9 mouse cellular contexts compared by ENCODE assay signal in genomic region chr9:99868606-99869005, GRCm38 (mm10). TPM values are rescaled to one million over a fixed set of nuclear protein-coding genes. Genes with fewer than 3 reads are reported as not detected.
A peak's percentile ranks its signal among the peaks of the same experiment; 100 is the strongest.
DNase-seq lines count a peak whose midpoint lies in the region; ATAC-seq lines count a peak whose summit lies in the region.
"Had no signal": no experiment of that assay in that cellular context is flagged by ENCODE, and none has a peak within 500 bp of the region (broad histone marks: within the 10 kb centered on the region; RNA-seq: fewer than 3 reads in every experiment).

No protein-coding gene starts in this region.

- H3K9me3 ChIP-seq in kidney, embryonic 14.5 days (ENCODE audit: control insufficient read depth, low read length): no peaks in the 10 kb centered on the region
- no peaks in the 10 kb centered on the region for H3K9me3 ChIP-seq in hindbrain, embryonic 12.5 days (replicated peaks)
- no peaks in the 10 kb centered on the region for H3K9me3 ChIP-seq in midbrain, embryonic 15.5 days

- H3K27me3 ChIP-seq in kidney, embryonic 14.5 days (ENCODE audit: control insufficient read depth, insufficient read depth, low read length): peaks cover 94% of the 10 kb centered on the region
- peaks cover 94% of the 10 kb centered on the region for H3K27me3 ChIP-seq in hindbrain, embryonic 12.5 days
- H3K27me3 ChIP-seq in midbrain, embryonic 15.5 days (replicated peaks): peaks cover 59% of the 10 kb centered on the region

- no peak for DNase-seq in kidney, adult 9 months
- peak; percentile 80 for DNase-seq in embryo, embryonic 10.5 days (ENCODE audit: low spot score)
- DNase-seq in spleen, postnatal 36 days (ENCODE audit: low spot score in 2 of 2): no peak
- DNase-seq in cerebellum, adult 11-12 months: no peak

- under 1% methylated on average over 26 of the region's 26 CpGs for WGBS in kidney, embryonic 14.5 days
- WGBS in hindbrain, embryonic 12.5 days: under 1% methylated on average over 26 of the region's 26 CpGs
- WGBS in midbrain, embryonic 15.5 days: under 1% methylated on average over 26 of the region's 26 CpGs

- no peak; the same call in 1 of the 2 replicates for ATAC-seq in kidney, embryonic 14.5 days (ENCODE audit: low FRiP score, low TSS enrichment)
- peak; percentile 38; the same call in 1 of the 2 replicates for ATAC-seq in hindbrain, embryonic 12.5 days (ENCODE audit: low FRiP score)
- ATAC-seq in midbrain, embryonic 15.5 days (replicated peaks): no peak
- ATAC-seq in erythroblast, adult 5-6 weeks (replicated peaks; ENCODE audit: low FRiP score, poor library complexity, severe bottlenecking): no peak

- H3K4me1 ChIP-seq in kidney, embryonic 14.5 days (ENCODE audit: control insufficient read depth, insufficient read depth, low read length): peaks cover 3% of the 10 kb centered on the region; the same call in 1 of the 2 replicates
- H3K4me1 ChIP-seq in hindbrain, embryonic 12.5 days: peaks cover 28% of the 10 kb centered on the region
- H3K4me1 ChIP-seq in midbrain, embryonic 15.5 days: peaks cover 28% of the 10 kb centered on the region

- H3K4me3 ChIP-seq in kidney, embryonic 14.5 days (ENCODE audit: low read length): peak overlapping the region; percentile 18
- peak overlapping the region; percentile 22 for H3K4me3 ChIP-seq in hindbrain, embryonic 12.5 days
- H3K4me3 ChIP-seq in midbrain, embryonic 15.5 days: peak overlapping the region; percentile 38

- no peak overlapping the region for H3K27ac ChIP-seq in kidney, embryonic 14.5 days (ENCODE audit: low read depth, low read length)
- H3K27ac ChIP-seq in hindbrain, embryonic 12.5 days: peak overlapping the region; percentile 55; the same call in 1 of the 2 replicates
- H3K27ac ChIP-seq in midbrain, embryonic 15.5 days: peak overlapping the region; percentile 80

- no peak overlapping the region for H3K9ac ChIP-seq in kidney, embryonic 14.5 days (ENCODE audit: low read depth, low read length)
- 0 out of 2 replicates have a peak overlapping the region, but pooled peaks have one; percentile 35 for H3K9ac ChIP-seq in hindbrain, embryonic 12.5 days
- H3K9ac ChIP-seq in midbrain, embryonic 15.5 days: no peak overlapping the region

- H3K36me3 ChIP-seq in kidney, embryonic 14.5 days (ENCODE audit: control insufficient read depth, insufficient read depth, low read length): no peaks in the 10 kb centered on the region
- no peaks in the 10 kb centered on the region for H3K36me3 ChIP-seq in hindbrain, embryonic 12.5 days
- H3K36me3 ChIP-seq in midbrain, embryonic 15.5 days (replicated peaks): no peaks in the 10 kb centered on the region

- no peak overlapping the region; the same call in 1 of the 2 replicates for H3K4me2 ChIP-seq in kidney, embryonic 14.5 days (replicated peaks; ENCODE audit: low read depth, low read length)
- peak overlapping the region; percentile 45 for H3K4me2 ChIP-seq in hindbrain, embryonic 12.5 days (replicated peaks)
- peak overlapping the region; percentile 42 for H3K4me2 ChIP-seq in midbrain, embryonic 15.5 days

RNA-seq across cellular contexts. Expression of gene Sox14, which starts 7.4 kb away (rescaled TPM):
- not detected in 2 replicates for polyA plus RNA-seq in kidney, embryonic 14.5 days (2014; fragmentation: Nextera tagmentation; extraction: Ambion mirVana)
- polyA plus RNA-seq in hindbrain, embryonic 12.5 days (2016; fragmentation: Nextera tagmentation; extraction: Ambion mirVana): 15.4 and 18.3 TPM in 2 replicates
- 74.3 and 90.2 TPM in 2 replicates for polyA plus RNA-seq in midbrain, embryonic 15.5 days (2015; fragmentation: Nextera tagmentation; extraction: Ambion mirVana)
- total RNA-seq in erythroblast, adult 5-6 weeks (2015; ENCODE audit: low replicate concordance): not detected in 2 replicates
- total RNA-seq in erythroblast, adult 5-6 weeks (2017; ENCODE audit: low replicate concordance): not detected in 2 replicates
- polyA plus RNA-seq: gonadal fat pad, adult 2 months had no signal

Comparison
In these comparisons a context has a peak if more than half of its experiments do, and no peak if none do; other contexts are left out.
1. RNA of gene Sox14, which starts 7.4 kb away (polyA plus RNA-seq): 74.3 to 90.2 TPM in midbrain, embryonic 15.5 days and 15.4 to 18.3 TPM in hindbrain, embryonic 12.5 days; not detected in kidney, embryonic 14.5 days; every median in the first group is over 10 times any median in the second.
2. Peak in every context shown above with its lines, with median percentiles within 50 percentile points of each other: H3K4me3 ChIP-seq.